Mouse (Mus musculus) G1E (cell line): ENCODE data around the gene Krit1.

Source experiments
- CTCF ChIP-seq: IDR thresholded peaks from 2 replicates; pipeline ENCODE4 v1.5.1; 2012; ENCODE audit warnings: low read depth, low read length, inconsistent platforms, mixed read lengths
- GATA2 ChIP-seq: IDR thresholded peaks from 2 replicates; pipeline ENCODE4 v1.6.1; 2012; ENCODE audit warnings: low read depth, low read length, inconsistent platforms, borderline replicate concordance
- POLR2AphosphoS5 ChIP-seq: IDR thresholded peaks from 2 replicates; pipeline ENCODE4 v1.6.1; 2012; ENCODE audit warnings: low read depth, low read length, inconsistent platforms; ENCODE audit not compliant: insufficient replicate concordance
- TAL1 ChIP-seq: conservative IDR thresholded peaks from 2 replicates; pipeline ENCODE4 v1.6.1; 2012; ENCODE audit warnings: low read depth, low read length, inconsistent platforms, mixed read lengths

DNA sequence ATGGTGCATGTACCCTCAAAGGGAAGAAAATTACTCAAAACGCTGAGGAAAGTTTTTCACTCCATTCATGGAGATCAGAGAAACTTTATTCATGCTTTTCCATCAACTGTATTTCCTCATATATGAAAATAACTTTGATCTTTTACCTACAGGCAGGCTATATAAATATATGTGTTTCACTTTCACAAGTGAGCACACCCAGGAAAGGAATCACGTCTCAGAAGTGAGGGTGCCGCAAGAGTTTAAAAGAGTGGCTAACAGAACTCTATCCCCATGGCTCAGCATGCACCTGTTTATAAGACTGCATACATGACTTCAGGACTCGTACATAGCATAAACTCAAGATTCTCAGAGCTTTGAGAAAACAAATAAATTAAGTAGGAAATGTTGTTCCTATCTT is 2.1 kb upstream of the Krit1 start:
- TF ChIP-seq CTCF (no peak), TAL1 (no peak), GATA2 (no peak), POLR2AphosphoS5 (no peak)
